Comparison of ENCODE assay signal across 25 mouse cellular contexts in the genomic region with DNA sequence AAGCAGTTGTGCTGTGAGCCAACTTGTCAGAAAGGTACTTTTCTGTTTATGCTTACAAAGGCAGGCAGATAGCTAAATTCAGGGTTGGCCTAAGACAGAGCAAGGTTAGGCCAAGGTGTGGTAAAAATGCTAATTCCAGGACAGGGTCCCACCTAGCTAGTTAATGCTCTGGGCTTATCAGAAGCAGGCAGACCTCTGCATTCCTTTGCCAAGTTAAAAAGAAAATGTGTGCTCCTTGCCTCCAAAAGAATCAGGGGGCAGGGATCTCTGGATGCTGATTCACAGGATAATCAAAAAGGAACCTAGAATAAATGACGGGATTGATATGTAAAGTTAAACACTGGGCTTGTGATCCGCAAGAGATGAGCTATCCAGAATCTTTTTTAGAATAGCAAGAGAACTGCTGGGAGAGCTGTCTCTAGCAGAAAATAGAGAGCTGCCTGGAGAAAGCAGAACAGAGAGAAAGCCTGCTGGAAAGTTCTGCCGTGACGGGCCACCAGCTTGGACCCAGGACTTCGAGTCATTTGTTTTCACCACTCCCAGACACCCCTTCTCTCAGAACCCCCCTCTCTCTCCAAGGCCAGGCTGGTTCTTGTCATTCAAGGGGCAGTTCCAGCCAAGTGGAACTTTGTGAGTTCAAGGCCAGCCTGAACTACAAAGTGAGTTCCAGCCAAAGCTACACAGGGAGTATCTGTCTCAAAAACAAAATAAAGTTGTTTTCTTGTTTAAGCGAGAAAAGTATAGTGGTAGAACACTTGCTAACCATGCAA. TPM values are rescaled to one million over a fixed set of nuclear protein-coding genes. Genes with fewer than 3 reads are reported as not detected.
DNase-seq lines count a peak whose midpoint lies in the region; TF ChIP-seq lines count a peak whose summit lies in the region.
"Had no signal": no experiment of that assay in that cellular context is flagged by ENCODE, and none has a peak within 500 bp of the region (broad histone marks: within the 10 kb centered on the region; RNA-seq: fewer than 3 reads in every experiment).

No protein-coding gene starts in this region.

- H3K27me3 ChIP-seq in heart, adult 2 months (ENCODE audit: control insufficient read depth, insufficient read depth, low read length): no peaks in the 10 kb centered on the region
- H3K27me3 ChIP-seq: embryonic facial prominence, embryonic 15.5 days; forebrain, embryonic 15.5 days; heart, embryonic 12.5 days; hindbrain, embryonic 15.5 days had no signal

- in situ Hi-C loops in ES-E14 (cut with MboI; ENCODE audit: low sequenced_read_pairs in 2 of 2, unreplicated experiment in 2 of 2): loop anchor here in 1 of 2 experiments (10.0 kb wide), 1 partner anchor 159 kb away; no protein-coding TSS in a partner anchor

- H3K9me3 ChIP-seq in ES-E14 (ENCODE audit: control insufficient read depth, insufficient read depth, low read depth, low read length): no peaks in the 10 kb centered on the region
- H3K9me3 ChIP-seq: embryonic facial prominence, embryonic 15.5 days; forebrain, embryonic 15.5 days; heart, embryonic 12.5 days; hindbrain, embryonic 15.5 days had no signal

- peaks cover 2% of the 10 kb centered on the region; the same call in 1 of the 2 replicates for H3K79me2 ChIP-seq in heart, adult 2 months (replicated peaks; ENCODE audit: control insufficient read depth, insufficient read depth, low read length)

- peak overlapping the region; percentile 67 for H3K27ac ChIP-seq in heart, adult 2 months
- H3K27ac ChIP-seq in ES-E14 (ENCODE audit: insufficient read depth, low read depth, low read length, poor library complexity, severe bottlenecking): peak overlapping the region; percentile 87
- H3K27ac ChIP-seq: embryonic facial prominence, embryonic 15.5 days; forebrain, embryonic 15.5 days; hindbrain, embryonic 15.5 days had no signal

- WGBS in heart, adult 2 months: 92% methylated on average over 6 of the region's 6 CpGs

- no peak overlapping the region for H3K4me3 ChIP-seq in heart, adult 2 months
- H3K4me3 ChIP-seq in ES-E14 (ENCODE audit: insufficient read depth in 1 of 2, low read depth in 1 of 2, low read length in 2 of 2, poor library complexity in 1 of 2, severe bottlenecking in 1 of 2): no peak overlapping the region
- H3K4me3 ChIP-seq: embryonic facial prominence, embryonic 15.5 days; erythroblast, embryonic 14.5 days; forebrain, embryonic 15.5 days; heart, embryonic 12.5 days; hindbrain, embryonic 15.5 days had no signal

- TF ChIP-seq EP300 in heart, adult 2 months (IDR thresholded peaks at IDR 0.05; ENCODE audit: insufficient read depth, low read depth, low read length): no peak

- peaks cover 5% of the 10 kb centered on the region for H3K36me3 ChIP-seq in heart, adult 2 months (ENCODE audit: control insufficient read depth, insufficient read depth, low read length)
- H3K36me3 ChIP-seq in ES-E14 (ENCODE audit: control insufficient read depth, insufficient read depth, low read length, poor library complexity, severe bottlenecking): peaks cover 16% of the 10 kb centered on the region
- H3K36me3 ChIP-seq: embryonic facial prominence, embryonic 15.5 days had no signal

- no peak overlapping the region for H3K9ac ChIP-seq in heart, adult 2 months (ENCODE audit: low read depth, low read length)
- H3K9ac ChIP-seq in ES-E14 (ENCODE audit: insufficient read depth, low read depth, low read length, poor library complexity, severe bottlenecking): peak overlapping the region; percentile 40; the same call in 1 of the 2 replicates
- H3K9ac ChIP-seq: embryonic facial prominence, embryonic 15.5 days; forebrain, embryonic 15.5 days; hindbrain, embryonic 15.5 days had no signal

- H3K4me1 ChIP-seq in heart, adult 2 months (ENCODE audit: control insufficient read depth, insufficient read depth, low read length): peaks cover 3% of the 10 kb centered on the region; the same call in 1 of the 2 replicates
- H3K4me1 ChIP-seq in ES-E14 (ENCODE audit: control insufficient read depth in 2 of 2, insufficient read depth in 2 of 2, low read length in 2 of 2, poor library complexity in 1 of 2): peaks cover 4 to 15% of the 10 kb centered on the region in 2 experiments; a peak in 3 of 4 replicates

- intact Hi-C loops in heart, adult 2 months (cut with DNase I): no loop called here
- intact Hi-C loops in heart, postnatal 10 days (cut with DNase I): no loop called here

- DNase-seq in adrenal gland, adult 2 months: peak; percentile 37
- DNase-seq in adrenal gland, adult 18-20 months (ENCODE audit: low spot score in 2 of 2): no peak
- no peak for DNase-seq in heart, adult 2 months
- DNase-seq in heart, postnatal 10 days: no peak
- no peak for DNase-seq in ES-E14 (ENCODE audit: low read depth, low spot score)
- no peak for DNase-seq in kidney, postnatal 4 days
- DNase-seq in embryo, embryonic 9.5 days (ENCODE audit: extremely low spot score): no peak
- DNase-seq: cerebellum, adult 2 months; cerebellum, postnatal 10 days; gastrocnemius, postnatal 14 days; heart, postnatal 36 days; kidney, adult 2 months had no signal

- no peak for TF ChIP-seq POLR2A in heart, adult 2 months (IDR thresholded peaks at IDR 0.05; ENCODE audit: insufficient read depth, low read depth, low read length)

- no peak for TF ChIP-seq CTCF in heart, adult 2 months (IDR thresholded peaks at IDR 0.05)

TF ChIP-seq in ES-E14, 5 proteins besides CTCF, POLR2A, EP300 and RAD21:
- no peak for TF ChIP-seq ZNF384 (IDR thresholded peaks at IDR 0.05; ENCODE audit: low read depth, low read length)
- TF ChIP-seq ZC3H11A (IDR thresholded peaks at IDR 0.05; ENCODE audit: borderline replicate concordance, low read depth, low read length): no peak
- no peak for TF ChIP-seq HCFC1 (IDR thresholded peaks at IDR 0.05; ENCODE audit: borderline replicate concordance, insufficient read depth, low read length)

RNA-seq across cellular contexts. Expression of a gene that starts 5.7 kb away (rescaled TPM):
- total RNA-seq in adrenal gland, adult 2 months (2021): 10 to 100 TPM; 13.2 to 21.9 TPM
- 2.2 and 3.0 TPM in 2 replicates for polyA plus RNA-seq in adrenal gland, adult 2 months (2012; rRNA removed)
- total RNA-seq in adrenal gland, adult 18-20 months (2021): 10 to 100 TPM; 16.5 to 21.9 TPM
- total RNA-seq in heart, adult 2 months (2021): 10 to 100 TPM; 50.0 to 59.7 TPM
- polyA plus RNA-seq in heart, adult 2 months (2012; rRNA removed): 18.0 and 29.0 TPM in 2 replicates
- 10 to 100 TPM; 38.8 to 40.4 TPM for total RNA-seq in heart, postnatal 10 days (2021)
- total RNA-seq in ES-E14 (2012; rRNA removed): 19.7 and 22.9 TPM in 2 replicates
- polyA plus RNA-seq: erythroblast, embryonic 14.5 days had no signal

RNA-seq across cellular contexts. Expression of a gene that starts 31.0 kb away (rescaled TPM):
- total RNA-seq in adrenal gland, adult 2 months (2021): not detected
- polyA plus RNA-seq in adrenal gland, adult 2 months (2012; rRNA removed): not detected in 2 replicates
- total RNA-seq in adrenal gland, adult 18-20 months (2021): not detected
- not detected for total RNA-seq in heart, adult 2 months (2021)
- polyA plus RNA-seq in heart, adult 2 months (2012; rRNA removed): not detected in 2 replicates
- total RNA-seq in heart, postnatal 10 days (2021): not detected
- 0.26 TPM in 1 of 2 replicates, not detected in the other for total RNA-seq in ES-E14 (2012; rRNA removed)
- total RNA-seq: gastrocnemius, postnatal 14 days; heart, adult 8-10 months; MEL had no signal
- polyA plus RNA-seq: C2C12; embryonic facial prominence, embryonic 11.5 days; erythroblast, embryonic 14.5 days; forebrain, embryonic 11.5 days; gonadal fat pad, adult 2 months; hindbrain, embryonic 11.5 days; intestine, embryonic 16.5 days; kidney, adult 2 months had no signal

RNA-seq across cellular contexts. Expression of a gene that starts 48.3 kb away (rescaled TPM):
- total RNA-seq in adrenal gland, adult 2 months (2021): 100 to 1,000 TPM; 481 to 519 TPM
- 76.2 and 127 TPM in 2 replicates for polyA plus RNA-seq in adrenal gland, adult 2 months (2012; rRNA removed)
- 100 to 1,000 TPM; 471 to 478 TPM for total RNA-seq in adrenal gland, adult 18-20 months (2021)
- 100 to 1,000 TPM; 132 to 139 TPM for total RNA-seq in heart, adult 2 months (2021)
- 46.2 and 53.4 TPM in 2 replicates for polyA plus RNA-seq in heart, adult 2 months (2012; rRNA removed)
- total RNA-seq in heart, postnatal 10 days (2021): 100 to 1,000 TPM; 270 to 328 TPM
- total RNA-seq in ES-E14 (2012; rRNA removed): 8.0 and 10.1 TPM in 2 replicates

Comparison
In these comparisons a context has a peak if more than half of its experiments do, and no peak if none do; other contexts are left out.
1. RNA of a gene that starts 48.3 kb away (total RNA-seq): 481 to 519 TPM in adrenal gland, adult 2 months, 471 to 478 TPM in adrenal gland, adult 18-20 months, 270 to 328 TPM in heart, postnatal 10 days and 132 to 139 TPM in heart, adult 2 months; 8.0 to 10.1 TPM in ES-E14; every median in the first group is over 10 times any median in the second.